Mouse (Mus musculus): ENCODE measurements around the gene Kcnh3. TPM values are rescaled to one million over a fixed set of nuclear protein-coding genes. Genes with fewer than 3 reads are reported as not detected.
"Not testable (repeated sequence)": the region's sequence is repeated elsewhere in the genome, so short reads cannot be mapped to it uniquely, and the experiment has no call there.

Gene Kcnh3
- polyA plus RNA-seq, 1 experiment from 2014 or later = 0.82 TPM

GRCm38 (mm10) chr15:99233719-99234118 lies 9.1 kb downstream of the Kcnh3 start:
- no peaks in the 10 kb centered on the region for H3K4me1 ChIP-seq (replicated peaks; ENCODE audit: control insufficient read depth, insufficient read depth, low read length)
- 52% methylated on average over 17 of the region's 17 CpGs for WGBS
- H3K9ac ChIP-seq (ENCODE audit: low read length) = no peak overlapping the region
- H3K4me3 ChIP-seq (ENCODE audit: low read length) = no peak overlapping the region
- H3K9me3 ChIP-seq (ENCODE audit: control insufficient read depth, low read length) = no peaks in the 10 kb centered on the region
- no peaks in the 10 kb centered on the region for H3K36me3 ChIP-seq (ENCODE audit: control insufficient read depth, insufficient read depth, low read length)
- H3K4me2 ChIP-seq (ENCODE audit: low read depth, low read length) = no peak overlapping the region
- ATAC-seq (ENCODE audit: low read depth) = no peak
- H3K27me3 ChIP-seq (ENCODE audit: control insufficient read depth, insufficient read depth, low read depth, low read length) = peaks cover 20% of the 10 kb centered on the region
- no peak overlapping the region for H3K27ac ChIP-seq (ENCODE audit: low read length)

- H3K27me3 ChIP-seq (ENCODE audit: control insufficient read depth, insufficient read depth, low read depth, low read length) = peaks cover 12% of the 10 kb centered on the region
- WGBS = 33% methylated on average over 12 of the region's 12 CpGs
- H3K27ac ChIP-seq (ENCODE audit: low read length) = no peak overlapping the region
- no peaks in the 10 kb centered on the region for H3K36me3 ChIP-seq (ENCODE audit: control insufficient read depth, insufficient read depth, low read length)
- no peak overlapping the region for H3K4me3 ChIP-seq (ENCODE audit: low read length)
- ATAC-seq (ENCODE audit: low read depth) = no peak
- H3K4me2 ChIP-seq (ENCODE audit: low read depth, low read length) = no peak overlapping the region
- no peaks in the 10 kb centered on the region for H3K4me1 ChIP-seq (replicated peaks; ENCODE audit: control insufficient read depth, insufficient read depth, low read length)
- H3K9me3 ChIP-seq (ENCODE audit: control insufficient read depth, low read length) = no peaks in the 10 kb centered on the region
- no peak overlapping the region for H3K9ac ChIP-seq (ENCODE audit: low read length)
Measured at GRCm38 (mm10) chr15:99234326-99235010, 9.8 kb downstream of the Kcnh3 start.

GRCm38 (mm10) chr15:99238006-99238405 lies 13.3 kb downstream of the Kcnh3 start:
- no peaks in the 10 kb centered on the region for H3K9me3 ChIP-seq (ENCODE audit: control insufficient read depth, low read length)
- H3K36me3 ChIP-seq (ENCODE audit: control insufficient read depth, insufficient read depth, low read length) = peaks cover 10% of the 10 kb centered on the region
- no peak overlapping the region for H3K4me3 ChIP-seq (ENCODE audit: low read length)
- no peak overlapping the region for H3K9ac ChIP-seq (ENCODE audit: low read length)
- no peak for ATAC-seq (ENCODE audit: low read depth)
- peaks cover 7% of the 10 kb centered on the region for H3K27me3 ChIP-seq (ENCODE audit: control insufficient read depth, insufficient read depth, low read depth, low read length)
- H3K4me1 ChIP-seq (replicated peaks; ENCODE audit: control insufficient read depth, insufficient read depth, low read length) = no peaks in the 10 kb centered on the region
- no peak overlapping the region for H3K27ac ChIP-seq (ENCODE audit: low read length)
- WGBS = 49% methylated on average over 11 of the region's 11 CpGs
- H3K4me2 ChIP-seq (ENCODE audit: low read depth, low read length) = no peak overlapping the region

- H3K9me3 ChIP-seq (ENCODE audit: control insufficient read depth, low read length) = no peaks in the 10 kb centered on the region
- no peak overlapping the region for H3K27ac ChIP-seq (ENCODE audit: low read length)
- H3K4me1 ChIP-seq (replicated peaks; ENCODE audit: control insufficient read depth, insufficient read depth, low read length) = no peaks in the 10 kb centered on the region
- peaks cover 22% of the 10 kb centered on the region for H3K36me3 ChIP-seq (ENCODE audit: control insufficient read depth, insufficient read depth, low read length)
- ATAC-seq (ENCODE audit: low read depth) = no peak
- H3K4me3 ChIP-seq (ENCODE audit: low read length) = no peak overlapping the region
- H3K9ac ChIP-seq (ENCODE audit: low read length) = no peak overlapping the region
- no peak overlapping the region for H3K4me2 ChIP-seq (ENCODE audit: low read depth, low read length)
- 71% methylated on average over 4 of the region's 4 CpGs for WGBS
- H3K27me3 ChIP-seq (ENCODE audit: control insufficient read depth, insufficient read depth, low read depth, low read length) = no peaks in the 10 kb centered on the region
Measured at GRCm38 (mm10) chr15:99240129-99240528, 15.5 kb downstream of the Kcnh3 start.

GRCm38 (mm10) chr15:99241249-99241648 lies 16.6 kb downstream of the Kcnh3 start:
- no peak overlapping the region for H3K4me3 ChIP-seq (ENCODE audit: low read length)
- no peak for ATAC-seq (ENCODE audit: low read depth)
- no peak overlapping the region for H3K27ac ChIP-seq (ENCODE audit: low read length)
- peaks cover 24% of the 10 kb centered on the region for H3K36me3 ChIP-seq (ENCODE audit: control insufficient read depth, insufficient read depth, low read length)
- H3K4me1 ChIP-seq (replicated peaks; ENCODE audit: control insufficient read depth, insufficient read depth, low read length) = no peaks in the 10 kb centered on the region
- no peaks in the 10 kb centered on the region for H3K27me3 ChIP-seq (ENCODE audit: control insufficient read depth, insufficient read depth, low read depth, low read length)
- H3K9ac ChIP-seq (ENCODE audit: low read length) = no peak overlapping the region
- 75% methylated on average over 4 of the region's 4 CpGs for WGBS
- no peaks in the 10 kb centered on the region for H3K9me3 ChIP-seq (ENCODE audit: control insufficient read depth, low read length)
- H3K4me2 ChIP-seq (ENCODE audit: low read depth, low read length) = no peak overlapping the region

- peaks cover 26% of the 10 kb centered on the region for H3K36me3 ChIP-seq (ENCODE audit: control insufficient read depth, insufficient read depth, low read length)
- ATAC-seq (ENCODE audit: low read depth) = no peak
- no peak overlapping the region for H3K4me2 ChIP-seq (ENCODE audit: low read depth, low read length)
- H3K4me1 ChIP-seq (replicated peaks; ENCODE audit: control insufficient read depth, insufficient read depth, low read length) = no peaks in the 10 kb centered on the region
- no peak overlapping the region for H3K27ac ChIP-seq (ENCODE audit: low read length)
- no peaks in the 10 kb centered on the region for H3K9me3 ChIP-seq (ENCODE audit: control insufficient read depth, low read length)
- H3K4me3 ChIP-seq (ENCODE audit: low read length) = no peak overlapping the region
- whole genome bisulfite sequencing = 93% methylated on average over 10 of the region's 10 CpGs
- H3K9ac ChIP-seq (ENCODE audit: low read length) = no peak overlapping the region
- no peaks in the 10 kb centered on the region for H3K27me3 ChIP-seq (ENCODE audit: control insufficient read depth, insufficient read depth, low read depth, low read length)
Measured at GRCm38 (mm10) chr15:99242045-99242444, 17.4 kb downstream of the Kcnh3 start.

GRCm38 (mm10) chr15:99246736-99247135 lies 22.1 kb downstream of the Kcnh3 start:
- H3K36me3 ChIP-seq (ENCODE audit: control insufficient read depth, insufficient read depth, low read length) = peaks cover 33% of the 10 kb centered on the region
- not testable (repeated sequence) for H3K4me2 ChIP-seq (ENCODE audit: low read depth, low read length); H3K27ac ChIP-seq (ENCODE audit: low read length); H3K4me1 ChIP-seq (replicated peaks; ENCODE audit: control insufficient read depth, insufficient read depth, low read length); H3K9ac ChIP-seq (ENCODE audit: low read length); H3K9me3 ChIP-seq (ENCODE audit: control insufficient read depth, low read length); H3K27me3 ChIP-seq (ENCODE audit: control insufficient read depth, insufficient read depth, low read depth, low read length); H3K4me3 ChIP-seq (ENCODE audit: low read length); ATAC-seq (ENCODE audit: low read depth)
- 89% methylated on average over 6 of the region's 6 CpGs for WGBS

- Histone ChIP-seq H3K36me3 (ENCODE audit: control insufficient read depth, insufficient read depth, low read length) (peaks cover 18% of the 10 kb centered on the region), H3K4me1 (replicated peaks; ENCODE audit: control insufficient read depth, insufficient read depth, low read length) (peaks cover 5% of the 10 kb centered on the region; the same call in 1 of the 2 replicates), H3K9me3 (ENCODE audit: control insufficient read depth, low read length) (no peaks in the 10 kb centered on the region), H3K27me3 (ENCODE audit: control insufficient read depth, insufficient read depth, low read depth, low read length) (no peaks in the 10 kb centered on the region), H3K4me2 (ENCODE audit: low read depth, low read length) (no peak overlapping the region), H3K9ac (ENCODE audit: low read length) (no peak overlapping the region), H3K27ac (ENCODE audit: low read length) (no peak overlapping the region), H3K4me3 (ENCODE audit: low read length) (no peak overlapping the region)
- no peak for ATAC-seq (ENCODE audit: low read depth)
- WGBS = 78% methylated on average over 9 of the region's 9 CpGs
Measured at GRCm38 (mm10) chr15:99248972-99249371, 24.3 kb downstream of the Kcnh3 start.

GRCm38 (mm10) chr15:99249938-99250337 lies 25.3 kb downstream of the Kcnh3 start:
- no peaks in the 10 kb centered on the region for H3K9me3 ChIP-seq (ENCODE audit: control insufficient read depth, low read length)
- no peaks in the 10 kb centered on the region for H3K27me3 ChIP-seq (ENCODE audit: control insufficient read depth, insufficient read depth, low read depth, low read length)
- H3K4me3 ChIP-seq (ENCODE audit: low read length) = no peak overlapping the region
- WGBS = 90% methylated on average over 9 of the region's 11 CpGs
- H3K9ac ChIP-seq (ENCODE audit: low read length) = no peak overlapping the region
- no peak for ATAC-seq (ENCODE audit: low read depth)
- peaks cover 15% of the 10 kb centered on the region for H3K36me3 ChIP-seq (ENCODE audit: control insufficient read depth, insufficient read depth, low read length)
- H3K27ac ChIP-seq (ENCODE audit: low read length) = no peak overlapping the region
- H3K4me2 ChIP-seq (ENCODE audit: low read depth, low read length) = no peak overlapping the region
- peaks cover 5% of the 10 kb centered on the region; the same call in 1 of the 2 replicates for H3K4me1 ChIP-seq (replicated peaks; ENCODE audit: control insufficient read depth, insufficient read depth, low read length)

Data from lung, embryonic 16.5 days (tissue).